Mouse (Mus musculus): ENCODE measurements at regions not wholly inside any gene's neighbourhood (a gene's known extent, or its start where the extent isn't known, plus 50 kb on each side); places are given as distances from the start of the nearest gene placed in this dataset.
"Not testable (repeated sequence)": the region's sequence is repeated elsewhere in the genome, so short reads cannot be mapped to it uniquely, and the experiment has no call there.

GRCm38 (mm10) chr10:51397016-51397415 is 83.4 kb upstream of the Gm49339 start:
- not testable (repeated sequence) for DNase-seq (ENCODE audit: low read depth, low spot score)

DNA sequence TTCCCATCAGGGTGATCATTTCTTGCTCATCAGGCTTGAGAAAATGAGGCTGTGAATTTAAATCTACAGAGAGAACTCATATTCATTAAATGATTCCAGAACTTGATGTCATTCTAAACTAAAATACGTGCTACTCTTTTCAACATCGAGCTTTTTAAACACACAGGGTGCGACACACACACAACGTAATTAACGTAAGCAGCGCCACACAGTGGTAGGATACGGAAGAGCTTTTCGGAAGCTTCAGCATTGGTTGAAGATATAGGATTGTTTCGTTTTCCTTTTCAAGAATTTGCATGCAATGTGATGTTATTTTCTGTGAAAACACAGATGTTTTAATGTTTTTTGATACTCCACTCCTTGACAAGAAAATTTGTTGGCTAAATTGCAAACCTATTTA is 75.3 kb upstream of the Gm49339 start:
- DNase-seq (ENCODE audit: low read depth, low spot score) = peak; percentile 60

- DNase-seq (ENCODE audit: low read depth, low spot score) = peak; percentile 2
These were observed 67.6 kb upstream of the Gm49339 start for GRCm38 (mm10) chr10:51412795-51413194.

- peak; percentile 1 for DNase-seq (ENCODE audit: low read depth, low spot score)
These were observed 65.9 kb upstream of the Gm49339 start for GRCm38 (mm10) chr10:51414512-51414911.

DNA sequence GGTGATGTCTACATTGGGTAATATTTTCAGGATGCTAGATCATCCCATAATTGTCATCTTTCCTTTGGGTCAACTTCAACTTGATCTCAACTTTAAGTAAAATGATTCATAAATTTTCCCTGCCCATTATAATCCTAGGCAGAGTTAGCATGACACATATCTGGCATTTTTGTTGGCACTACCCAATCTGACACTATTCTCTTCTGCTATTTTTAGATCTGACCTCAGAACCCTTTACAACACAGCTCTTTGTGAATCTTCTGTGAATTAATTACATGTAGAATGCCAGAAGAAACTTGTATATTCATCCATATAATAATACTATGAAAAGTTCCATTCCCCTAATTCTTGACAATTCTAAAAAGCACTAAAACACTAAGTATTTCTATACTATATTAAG is 63.7 kb upstream of the Gm49339 start:
- DNase-seq (ENCODE audit: low read depth, low spot score) = no peak

GRCm38 (mm10) chr10:51417221-51417911 is 63.0 kb upstream of the Gm49339 start:
- no peak for DNase-seq (ENCODE audit: low read depth, low spot score)

DNA sequence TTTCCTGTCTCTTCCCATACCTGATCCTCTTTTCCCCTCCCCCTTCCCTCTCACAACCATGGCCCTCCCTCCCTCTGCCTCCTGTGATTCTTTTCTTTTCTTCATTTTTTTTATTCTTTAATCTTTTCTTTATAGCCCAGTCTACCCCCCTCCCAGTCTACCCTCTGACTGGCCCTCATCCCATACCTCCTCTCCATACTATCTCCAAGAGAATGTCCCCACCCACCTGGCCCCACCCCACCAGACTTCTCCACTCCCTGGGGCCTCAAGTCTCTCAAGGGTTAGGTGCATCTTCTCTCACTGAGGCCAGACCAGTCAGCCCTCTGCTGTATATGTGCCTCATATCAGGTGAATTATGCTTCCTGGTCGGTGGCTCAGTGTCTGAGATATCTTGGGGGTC is 61.9 kb upstream of the Gm49339 start:
- no peak for DNase-seq (ENCODE audit: low read depth, low spot score)

GRCm38 (mm10) chr10:51422501-51422900 is 57.9 kb upstream of the Gm49339 start:
- peak; percentile 7 for DNase-seq (ENCODE audit: low read depth, low spot score)
